Mouse (Mus musculus) c-Kit-negative CD71-positive TER-119-positive erythroid progenitor cells, embryonic 14.5 days (primary cell): ENCODE data around the gene Trpc3.
"Not testable (repeated sequence)": the region's sequence is repeated elsewhere in the genome, so short reads cannot be mapped to it uniquely, and the experiment has no call there.

ENCODE experiments used
- DNase-seq: peaks from one replicate; pipeline ENCODE4 v3.0.0-alpha.2; 2013; ENCODE audit warnings: low read depth, low spot score

Trpc3 gene

DNA sequence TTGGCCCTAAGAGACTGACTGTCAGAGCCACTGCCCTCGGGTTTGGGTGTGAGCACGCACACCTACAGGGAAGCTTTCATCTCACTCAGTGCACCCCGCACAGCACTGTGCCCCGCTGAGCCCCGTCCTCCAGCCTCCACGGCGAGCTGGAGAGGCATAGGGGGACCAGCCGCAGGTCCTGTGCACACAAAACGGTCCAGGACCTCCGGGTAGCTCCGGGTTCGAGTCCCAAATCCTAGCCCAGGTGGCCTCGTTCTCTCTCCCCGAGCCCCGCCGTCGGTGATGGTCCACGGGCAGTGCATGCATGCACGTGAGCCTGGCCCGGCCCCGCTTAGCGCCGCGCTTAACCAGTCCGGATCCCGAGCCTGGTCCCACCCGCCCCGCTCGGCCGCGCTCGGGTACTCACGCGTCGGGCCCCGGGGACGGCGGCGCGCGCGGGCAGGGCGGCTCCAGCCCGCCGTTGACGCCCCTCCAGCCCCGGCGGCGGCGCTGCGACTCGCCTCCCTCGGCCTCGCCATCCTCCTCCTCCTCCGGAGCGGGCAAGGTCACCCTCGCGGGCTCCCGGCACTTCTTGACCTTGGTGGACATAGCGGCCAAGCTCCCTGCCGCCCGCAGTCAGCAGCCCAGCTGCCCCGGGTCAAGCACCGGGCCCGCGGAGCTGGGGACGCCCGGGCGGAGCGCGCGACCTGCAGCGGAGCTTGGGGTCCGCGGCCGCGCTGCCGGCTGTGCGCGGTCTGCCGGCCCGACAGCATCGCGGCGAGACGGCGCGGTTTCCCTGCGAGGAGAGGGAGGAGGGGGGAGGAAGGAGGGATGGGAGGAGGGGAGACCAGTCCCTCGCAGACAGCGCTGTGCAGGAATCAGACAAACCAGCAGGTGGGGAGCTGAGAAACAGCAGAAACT is at the start of gene Trpc3:
Gene Trpc3, minus strand, starts transcription at position 776 of the 900 bp plus-strand sequence.
- DNase-seq = no peak

- no peak for DNase-seq
Measured at GRCm38 (mm10) chr3:36738071-36738470, 48.1 kb upstream of the Trpc3 start.

GRCm38 (mm10) chr3:36733075-36733474 is 43.1 kb upstream of the Trpc3 start:
- no peak for DNase-seq

- no peak for DNase-seq
Measured at GRCm38 (mm10) chr3:36726545-36726944, 36.6 kb upstream of the Trpc3 start.

- DNase-seq = no peak
Measured at GRCm38 (mm10) chr3:36721850-36722249, 31.9 kb upstream of the Trpc3 start.

GRCm38 (mm10) chr3:36709521-36709920 is 19.6 kb upstream of the Trpc3 start:
- DNase-seq = no peak

DNA sequence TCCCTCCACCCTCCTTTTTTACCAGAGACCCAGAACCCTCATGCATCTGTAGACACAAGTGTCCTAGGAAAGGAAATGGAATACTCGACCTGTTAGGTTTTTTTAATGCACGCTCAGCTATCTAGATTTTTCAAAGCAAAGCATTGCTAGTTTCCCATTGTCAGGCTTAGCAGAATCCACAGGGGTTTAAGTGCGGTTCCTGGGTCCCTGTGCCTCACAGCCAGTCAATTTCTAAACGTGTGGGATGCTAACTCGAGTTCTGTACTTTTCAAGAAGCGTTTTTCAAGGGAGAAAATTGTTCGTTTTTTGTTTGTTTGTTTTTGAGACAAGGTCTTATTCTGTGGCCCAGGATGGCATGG is 304 bp upstream of the Trpc3 start:
- no peak for DNase-seq

GRCm38 (mm10) chr3:36688874-36689273 is 1.1 kb downstream of the Trpc3 start:
- DNase-seq = no peak

- no peak for DNase-seq
Measured at GRCm38 (mm10) chr3:36675822-36676221, 14.1 kb downstream of the Trpc3 start.

DNA sequence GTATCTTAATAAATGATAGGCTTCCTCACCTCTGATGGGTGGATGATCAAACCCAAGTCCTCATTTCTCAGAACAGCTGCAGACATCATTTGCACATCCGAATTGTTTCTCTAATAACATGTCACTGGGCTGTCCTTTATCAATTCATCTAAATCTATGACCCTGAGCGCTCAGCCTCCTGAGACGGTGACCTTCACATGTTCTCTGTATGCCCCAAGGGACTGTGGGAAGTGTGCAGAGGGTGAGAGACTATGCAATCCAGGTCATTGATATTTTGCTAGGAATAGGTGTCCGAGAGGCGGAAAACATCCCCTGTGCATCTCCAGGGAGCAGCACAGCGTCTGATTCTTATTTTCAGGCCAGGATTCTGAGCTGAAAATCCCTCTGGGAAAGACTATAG is 22.2 kb downstream of the Trpc3 start:
- DNase-seq = no peak

DNA sequence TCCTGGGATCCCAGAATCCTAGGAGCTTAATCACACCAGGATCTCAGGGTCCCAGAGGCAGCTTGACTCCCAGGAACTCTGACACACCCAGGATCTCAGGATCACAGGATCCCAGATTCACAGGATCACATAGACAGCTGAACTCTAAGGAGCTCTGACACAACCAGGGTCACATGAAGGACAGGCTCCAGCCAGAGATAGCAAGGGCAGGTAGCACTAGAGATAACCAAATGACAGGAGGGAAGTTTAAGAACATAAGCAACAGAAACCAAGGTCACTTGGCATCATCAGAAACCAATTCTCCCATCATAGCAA is 44.8 kb downstream of the Trpc3 start:
- DNase-seq = not testable (repeated sequence)

- DNase-seq = no peak
Measured at GRCm38 (mm10) chr3:36644554-36645244, 45.3 kb downstream of the Trpc3 start.

- DNase-seq = no peak
Measured at GRCm38 (mm10) chr3:36643354-36643753, 46.6 kb downstream of the Trpc3 start.

DNA sequence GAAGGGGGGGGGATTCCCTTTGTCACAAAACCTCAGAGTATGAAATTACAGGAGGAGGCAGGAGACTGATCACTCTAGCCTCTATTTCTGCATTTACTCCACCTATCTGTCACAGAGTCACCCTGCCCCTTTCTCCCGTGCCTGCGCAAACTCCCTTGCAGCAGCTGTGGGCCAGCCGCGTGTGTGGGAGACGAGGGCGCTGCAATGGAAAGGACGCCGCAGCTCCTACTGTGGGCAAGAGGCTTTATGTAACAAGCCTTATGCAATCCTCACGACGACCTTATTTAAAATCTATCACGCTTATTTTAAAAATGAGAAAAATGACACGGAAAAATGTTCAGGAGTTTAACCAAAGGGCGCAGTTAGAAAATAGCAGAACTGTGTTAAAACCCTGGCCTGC is 47.2 kb downstream of the Trpc3 start:
- no peak for DNase-seq

GRCm38 (mm10) chr3:36640787-36641186 is 49.2 kb downstream of the Trpc3 start:
- DNase-seq = no peak

DNA sequence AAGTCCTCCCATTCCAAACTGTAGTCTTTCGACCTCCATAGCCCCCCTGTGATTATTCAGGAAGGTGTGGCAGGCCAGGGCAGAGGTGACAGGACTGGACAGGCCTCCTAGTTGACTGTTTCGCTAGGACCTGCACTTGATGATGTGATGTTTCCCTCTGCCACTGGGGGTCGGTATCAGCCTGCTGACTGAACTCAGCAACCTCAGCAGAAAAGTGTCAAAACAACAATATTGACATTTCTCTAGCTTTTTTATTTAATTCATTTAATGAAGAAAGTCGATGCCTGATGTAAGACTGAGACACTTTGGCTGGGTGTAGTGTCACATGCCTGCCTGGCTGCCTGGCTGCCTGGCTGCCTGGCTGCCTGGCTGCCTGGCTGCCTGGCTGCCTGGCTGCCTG is 54.5 kb downstream of the Trpc3 start:
- DNase-seq = no peak

DNA sequence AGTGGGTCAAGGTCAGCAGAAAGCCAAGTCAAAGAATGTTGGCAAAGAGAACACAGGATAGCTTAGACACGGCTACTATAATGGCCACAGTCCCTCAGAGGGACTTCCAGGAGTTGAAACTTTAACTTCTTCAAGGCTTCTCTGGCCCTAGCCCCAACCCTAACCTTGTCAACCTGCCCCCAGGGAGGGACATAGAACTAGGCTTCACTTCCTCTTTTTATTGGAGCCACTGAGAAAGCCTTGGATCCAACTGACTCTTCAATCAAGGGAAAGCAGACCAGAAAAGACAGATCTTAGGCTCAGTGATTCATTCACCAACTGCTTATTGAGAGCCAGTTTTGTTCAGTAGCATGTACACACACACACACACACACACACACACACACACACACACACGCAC is 63.2 kb downstream of the Trpc3 start:
- DNase-seq = no peak

DNA sequence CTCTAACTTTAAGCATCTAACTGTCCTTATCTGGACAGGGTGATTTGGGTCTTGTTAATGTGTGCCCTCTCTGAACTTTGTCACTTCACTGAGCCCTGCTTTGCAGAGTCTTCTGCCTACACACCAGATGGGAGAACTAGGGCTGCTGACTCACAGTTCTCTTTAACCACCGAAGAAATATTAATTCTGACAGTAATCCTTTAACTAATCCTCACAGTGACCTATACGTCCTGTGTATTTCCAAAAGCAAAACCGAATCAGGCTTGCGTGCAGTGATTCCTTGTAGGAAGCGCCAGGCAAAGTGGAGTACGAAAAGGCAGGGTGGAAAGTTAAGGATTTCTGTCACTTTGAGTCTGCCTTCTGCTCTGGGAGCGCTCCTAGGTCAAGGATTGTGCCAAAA is 71.8 kb downstream of the Trpc3 start:
- DNase-seq = no peak

DNA sequence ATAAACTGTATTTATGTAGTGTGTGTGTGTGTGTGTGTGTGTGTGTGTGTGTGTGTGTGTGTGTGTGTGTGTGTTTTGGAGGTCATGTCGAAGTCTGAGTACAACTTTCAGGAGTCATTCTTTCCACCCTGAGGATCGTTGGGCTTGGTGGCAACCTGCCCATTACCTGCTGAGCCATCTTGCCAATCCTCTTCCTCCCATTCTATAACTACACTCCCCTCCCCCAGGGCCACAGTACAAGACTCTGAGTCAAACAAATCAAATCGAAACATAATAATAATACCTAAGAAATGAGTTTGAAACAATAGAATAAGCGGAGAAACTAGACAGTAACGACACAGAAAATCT is 76.1 kb downstream of the Trpc3 start:
- DNase-seq = no peak

DNA sequence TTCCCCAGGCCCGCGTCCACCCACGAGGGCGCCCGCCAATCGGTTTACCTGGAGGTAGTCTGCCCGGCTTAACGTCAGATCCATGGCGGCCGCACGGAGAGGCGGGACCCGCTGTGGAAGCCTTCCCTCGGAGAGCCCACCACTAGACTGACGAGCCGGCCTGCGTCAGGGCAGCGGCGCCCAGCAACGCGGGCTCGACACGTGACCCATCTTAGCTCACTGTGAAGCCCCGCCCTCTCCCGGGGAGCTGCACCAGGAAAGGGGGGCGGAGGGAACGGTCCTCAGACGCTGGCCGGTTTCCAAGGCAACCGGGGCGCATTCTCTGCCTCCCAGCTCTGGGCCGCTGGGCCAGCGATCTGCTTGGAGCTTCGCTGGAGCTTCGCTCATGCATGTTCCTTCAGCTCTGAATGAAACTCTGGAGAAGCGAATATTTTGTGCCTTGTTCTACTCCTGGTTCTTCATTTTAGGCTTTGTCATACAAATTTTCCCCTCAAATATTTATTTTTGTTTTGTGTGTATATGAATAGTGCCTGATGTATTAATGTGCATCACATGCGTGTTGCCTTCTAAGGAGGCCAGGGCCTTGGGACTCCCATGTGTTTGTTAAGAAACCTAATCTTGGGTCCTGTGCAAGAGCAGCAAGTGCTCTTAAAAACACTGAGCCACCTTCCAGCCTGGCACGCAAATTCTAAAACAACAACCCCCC is 76.6 kb downstream of the Trpc3 start, which contains the start of gene Bbs7:
Gene Bbs7, minus strand, starts transcription at position 276 of the 706 bp plus-strand sequence.
- peak; percentile 78 for DNase-seq

GRCm38 (mm10) chr3:36612687-36613086 is 77.3 kb downstream of the Trpc3 start:
- no peak for DNase-seq
